Mouse (Mus musculus): Measurements from ENCODE around the gene Krt73.

DNA sequence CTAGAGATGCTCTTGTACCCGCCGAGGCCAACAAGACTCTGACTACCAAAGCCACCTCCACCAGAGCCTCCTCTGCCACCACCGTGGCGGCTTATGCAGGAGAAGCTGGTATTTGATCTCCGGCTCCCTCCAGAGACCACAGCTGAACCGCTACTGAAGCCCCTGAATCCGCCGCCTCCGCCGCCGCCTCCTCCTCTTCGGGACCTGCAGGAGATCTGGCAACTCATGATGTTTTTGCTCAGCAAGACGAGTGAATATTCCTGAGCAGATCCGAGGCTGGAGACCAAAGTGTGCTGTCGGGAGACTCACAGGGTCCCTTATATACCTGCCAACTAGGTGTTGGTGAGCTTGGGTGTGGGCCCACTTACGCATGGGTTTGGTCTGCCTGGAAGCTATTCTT, 15.7 kb upstream of the Krt73 start, which contains the start of gene Krt2:
- TF ChIP-seq CTCF (IDR thresholded peaks at IDR 0.05; ENCODE audit: control insufficient read depth, insufficient read depth, insufficient read length) (no peak), CEBPB (IDR thresholded peaks at IDR 0.05; ENCODE audit: low read depth) (no peak), USF1 (IDR thresholded peaks at IDR 0.05; ENCODE audit: low read depth) (no peak), MAX (IDR thresholded peaks at IDR 0.05) (no peak), MYOG (IDR thresholded peaks at IDR 0.05; ENCODE audit: control insufficient read depth, extremely low read depth, insufficient read length) (no peak), MYOD1 (IDR thresholded peaks at IDR 0.05; ENCODE audit: control insufficient read depth, insufficient read length, low read depth) (no peak), FOSL1 (IDR thresholded peaks at IDR 0.05; ENCODE audit: insufficient read depth, low read length, poor library complexity, severe bottlenecking) (no peak)

Measured in C2C12 (cell line).